Mouse (Mus musculus): ENCODE measurements around the gene Trpv6.

DNA sequence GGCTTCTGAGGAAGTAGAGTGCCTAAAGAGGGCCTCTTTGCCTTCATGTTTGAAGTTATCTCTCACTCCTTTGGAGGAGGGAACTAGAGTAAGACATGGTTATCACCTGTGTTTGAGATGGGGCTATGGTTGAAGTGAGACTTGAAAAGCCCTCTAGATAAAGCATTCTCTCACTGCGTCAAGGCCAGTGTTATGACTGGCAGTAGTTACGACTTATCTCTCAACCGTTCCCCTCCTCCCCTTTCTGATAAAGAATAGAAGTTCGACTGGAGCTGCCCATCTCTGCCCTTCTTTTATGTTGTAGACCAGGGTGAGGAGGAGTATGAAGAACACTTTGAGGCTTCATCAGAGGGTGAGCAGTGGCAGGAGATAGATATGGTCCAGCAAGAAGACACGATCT, 48.7 kb upstream of the Trpv6 start:
- TF ChIP-seq BHLHE40 (IDR thresholded peaks at IDR 0.05; ENCODE audit: low read depth, low read length), result no peak
- TF ChIP-seq CTCF (conservative IDR thresholded peaks at IDR 0.05 in 1 of 2, IDR thresholded peaks at IDR 0.05 in 1 of 2; ENCODE audit: low read depth in 2 of 2, low read length in 2 of 2), result no peak
- no peak for TF ChIP-seq POLR2A (IDR thresholded peaks at IDR 0.05; ENCODE audit: low read depth, low read length)
- TF ChIP-seq EP300 (IDR thresholded peaks at IDR 0.05; ENCODE audit: low read length), result no peak

All from CH12.LX (cell line).